Mouse (Mus musculus) forebrain, embryonic 10.5 days (tissue): ENCODE results near the gene Aplnr. TPM values are rescaled to one million over a fixed set of nuclear protein-coding genes. Genes with fewer than 3 reads are reported as not detected.

Experiments used
- DNase-seq: peaks from one replicate; pipeline ENCODE4 v3.0.0-alpha.2; 2017; ENCODE audit warnings: low spot score; ENCODE audit errors: extremely low spot score
- H3K27ac ChIP-seq: fragments of 300-500 bp; sonication (generic); 2 replicates; pipeline ENCODE4 v1.5.1; 2016; ENCODE audit warnings: mild to moderate bottlenecking
- H3K27me3 ChIP-seq: fragments of 300-500 bp; sonication (generic); 2 replicates; pipeline ENCODE4 v1.6.1; 2016; ENCODE audit warnings: mild to moderate bottlenecking; ENCODE audit not compliant: poor library complexity, severe bottlenecking
- H3K36me3 ChIP-seq: fragments of 300-500 bp; sonication (generic); replicated peaks from 2 replicates; pipeline ENCODE4 v1.6.1; 2016; ENCODE audit warnings: mild to moderate bottlenecking, moderate library complexity
- H3K4me1 ChIP-seq: fragments of 300-500 bp; sonication (generic); 2 replicates; pipeline ENCODE4 v1.6.1; 2016
- H3K4me3 ChIP-seq: fragments of 300-500 bp; sonication (generic); 2 replicates; pipeline ENCODE4 v1.5.1; 2016; ENCODE audit warnings: mild to moderate bottlenecking, moderate library complexity
- H3K9me3 ChIP-seq: fragments of 300-500 bp; sonication (generic); 2 replicates; pipeline ENCODE4 v1.6.1; 2016; ENCODE audit warnings: mild to moderate bottlenecking, moderate library complexity
- WGBS: fragments of 180-500 bp; shearing (Covaris S2); methylation state at CpG from one replicate; pipeline ENCODE4 v1.1.7; 2016; 5-methylcytosine and 5-hydroxymethylcytosine counted together
- polyA plus RNA-seq: library from polyadenylated mRNA; unstranded; fragments of >200 nt; fragmentation: Nextera tagmentation; extraction: Ambion mirVana; gene quantifications from 2 replicates; pipeline ENCODE4 v1.2.1, GENCODE M21; 2016

The Aplnr gene
- polyA plus RNA-seq, 1 experiment from 2014 or later, result 37.6 TPM

DNA sequence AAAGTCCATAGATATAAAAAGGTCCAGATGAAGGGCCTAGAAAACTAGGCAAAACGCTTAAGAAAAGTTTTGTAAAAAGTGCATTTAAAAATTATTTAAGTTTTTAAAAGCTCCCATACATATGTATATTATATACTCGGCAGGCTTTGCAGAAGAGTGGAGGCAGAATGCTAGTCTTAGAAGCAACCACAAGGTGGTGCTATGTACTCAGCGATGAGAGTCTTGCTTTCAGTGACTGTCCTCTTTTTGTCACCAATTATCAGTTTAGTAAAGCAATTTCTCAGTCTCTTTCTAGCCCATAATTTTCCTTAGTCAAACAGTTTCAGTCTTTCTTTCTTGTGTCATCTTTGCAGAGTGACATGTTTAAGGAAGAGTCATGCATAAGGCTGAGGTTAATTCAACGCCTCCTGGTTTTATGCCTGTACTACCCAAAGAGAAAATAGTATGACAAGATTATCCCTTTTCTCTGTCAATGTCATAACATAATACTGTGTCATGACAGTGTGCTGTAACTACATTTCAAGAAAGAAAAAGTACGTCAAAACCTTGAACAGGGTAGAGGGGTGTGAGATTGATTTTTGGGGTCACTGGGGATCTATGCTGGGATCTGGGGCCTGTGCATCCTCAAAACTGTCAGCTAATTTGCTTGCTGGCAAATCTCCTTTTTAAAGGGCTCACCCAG is 12.7 kb upstream of the Aplnr start:
- Histone ChIP-seq H3K36me3 (no peaks in the 10 kb centered on the region), H3K27ac (no peak overlapping the region), H3K4me3 (no peak overlapping the region), H3K9me3 (no peaks in the 10 kb centered on the region), H3K4me1 (no peaks in the 10 kb centered on the region), H3K27me3 (no peaks in the 10 kb centered on the region)
- DNase-seq, result no peak
- WGBS, result 37% methylated on average over 5 of the region's 5 CpGs

DNA sequence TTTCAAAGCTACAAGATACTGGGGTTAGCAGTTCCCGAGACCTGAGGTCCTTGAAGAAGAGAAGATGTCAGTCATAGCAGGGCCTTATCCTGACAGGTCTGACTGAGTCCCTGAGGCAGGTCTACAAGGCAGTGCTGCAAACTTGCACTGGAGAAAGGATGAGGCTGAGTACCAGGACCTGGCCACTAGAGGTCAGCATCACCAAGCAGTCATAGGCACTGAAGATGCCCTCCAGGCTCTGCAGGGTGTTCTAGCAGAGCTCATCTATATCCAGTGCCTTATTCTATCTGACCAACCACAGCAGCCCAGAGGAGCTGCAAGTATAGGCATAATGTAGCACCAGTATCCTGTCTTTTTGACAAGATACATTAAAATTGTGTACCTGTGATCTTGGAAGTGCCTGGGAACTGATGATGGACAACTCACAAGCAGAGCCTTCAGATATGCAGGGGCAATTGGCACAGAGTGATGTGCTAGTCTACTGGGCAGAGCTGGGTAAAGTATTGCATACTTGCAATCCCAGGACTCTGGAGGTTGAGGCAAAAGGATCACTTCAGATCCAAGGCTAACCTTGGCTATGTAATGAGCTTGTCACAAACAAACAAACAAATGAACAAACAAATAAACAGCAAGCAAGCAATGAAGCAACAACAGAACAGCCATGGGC is 12.0 kb upstream of the Aplnr start:
- Histone ChIP-seq H3K36me3 (no peaks in the 10 kb centered on the region), H3K4me3 (no peak overlapping the region), H3K27me3 (no peaks in the 10 kb centered on the region), H3K27ac (no peak overlapping the region), H3K4me1 (no peaks in the 10 kb centered on the region), H3K9me3 (no peaks in the 10 kb centered on the region)
- DNase-seq, result peak; percentile 61
- WGBS, result 47% methylated on average over 1 of the region's 1 CpGs

DNA sequence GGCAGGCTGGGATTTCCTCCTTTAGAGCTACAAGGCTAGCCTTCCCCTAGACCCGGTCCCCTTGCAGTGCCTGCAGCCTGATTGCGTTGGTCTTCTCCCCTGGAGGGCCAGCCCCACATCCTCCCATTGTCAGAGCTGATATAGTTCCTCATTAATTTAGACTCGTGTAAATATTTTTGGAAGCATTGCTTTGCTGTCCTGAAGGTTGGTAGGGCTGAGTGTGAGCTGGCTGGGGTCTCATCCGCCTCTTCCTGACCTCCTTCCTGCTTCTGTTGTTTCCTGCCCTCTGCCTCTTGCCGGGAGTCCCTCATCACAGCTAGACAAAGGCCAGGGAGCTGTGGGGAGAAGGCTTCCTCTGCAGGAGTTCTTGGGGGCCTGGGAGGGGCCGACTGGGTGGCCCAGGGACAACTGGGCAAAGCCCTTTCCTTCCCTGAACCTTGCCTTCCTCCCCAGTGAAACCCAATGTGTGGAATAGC is 6.5 kb upstream of the Aplnr start:
- H3K27me3 ChIP-seq, result 0 out of 2 replicates have a peak, but pooled peaks cover under 1% of the 10 kb centered on the region
- no peak overlapping the region for H3K27ac ChIP-seq
- peaks cover 25% of the 10 kb centered on the region for H3K4me1 ChIP-seq
- H3K4me3 ChIP-seq, result no peak overlapping the region
- WGBS, result 54% methylated on average over 6 of the region's 6 CpGs
- H3K36me3 ChIP-seq, result no peaks in the 10 kb centered on the region
- H3K9me3 ChIP-seq, result no peaks in the 10 kb centered on the region
- DNase-seq, result no peak

DNA sequence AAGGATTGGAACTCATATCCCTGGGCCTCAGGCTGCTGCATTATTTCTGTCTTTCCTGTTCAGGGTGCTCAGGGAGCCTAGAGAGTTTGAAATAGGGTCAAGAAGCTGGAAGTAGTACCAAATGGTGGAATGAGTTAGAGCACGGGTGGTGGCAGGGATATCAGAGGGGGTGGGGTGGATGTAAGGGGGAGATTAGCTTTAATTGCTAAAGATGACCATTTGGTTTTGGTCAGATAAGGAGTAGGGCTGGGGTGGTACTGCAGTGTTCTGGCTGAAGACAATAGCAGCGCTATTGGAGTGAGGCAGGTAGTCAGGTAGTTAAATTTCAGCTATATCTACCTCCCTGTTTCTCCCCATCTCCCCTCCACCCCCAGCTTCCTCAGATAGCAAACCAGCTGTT is 4.8 kb upstream of the Aplnr start:
- Histone ChIP-seq H3K4me1 (peaks cover 32% of the 10 kb centered on the region), H3K4me3 (no peak overlapping the region), H3K9me3 (no peaks in the 10 kb centered on the region), H3K36me3 (no peaks in the 10 kb centered on the region), H3K27me3 (0 out of 2 replicates have a peak, but pooled peaks cover 6% of the 10 kb centered on the region), H3K27ac (0 out of 2 replicates have a peak overlapping the region, but pooled peaks have one; percentile 53)
- no peak for DNase-seq
- WGBS, result 28% methylated on average over 2 of the region's 2 CpGs

DNA sequence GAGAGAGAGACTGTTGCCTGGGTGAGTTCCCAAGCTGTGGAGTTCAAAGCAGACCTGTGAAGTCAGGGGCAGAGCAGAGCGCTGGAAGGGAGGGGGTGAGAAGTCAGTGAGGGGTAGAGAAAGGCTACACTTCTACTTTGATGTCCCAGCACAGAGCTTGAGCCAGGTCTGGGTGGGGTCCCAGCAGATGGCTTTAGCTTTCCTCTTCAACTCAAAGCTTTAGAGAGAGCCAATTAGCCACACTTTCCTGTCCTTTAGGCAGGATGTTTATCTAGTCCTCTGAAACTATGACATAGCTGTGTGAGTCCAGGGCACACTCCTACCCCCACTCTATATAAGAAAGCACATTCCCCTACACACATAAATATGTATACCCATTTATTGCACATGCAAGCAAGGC is 4.3 kb upstream of the Aplnr start:
- Histone ChIP-seq H3K27ac (no peak overlapping the region), H3K4me1 (peaks cover 36% of the 10 kb centered on the region), H3K36me3 (no peaks in the 10 kb centered on the region), H3K27me3 (peaks cover 8% of the 10 kb centered on the region; the same call in 1 of the 2 replicates), H3K9me3 (no peaks in the 10 kb centered on the region), H3K4me3 (no peak overlapping the region)
- WGBS, result 13% methylated on average over 1 of the region's 1 CpGs
- DNase-seq, result no peak

DNA sequence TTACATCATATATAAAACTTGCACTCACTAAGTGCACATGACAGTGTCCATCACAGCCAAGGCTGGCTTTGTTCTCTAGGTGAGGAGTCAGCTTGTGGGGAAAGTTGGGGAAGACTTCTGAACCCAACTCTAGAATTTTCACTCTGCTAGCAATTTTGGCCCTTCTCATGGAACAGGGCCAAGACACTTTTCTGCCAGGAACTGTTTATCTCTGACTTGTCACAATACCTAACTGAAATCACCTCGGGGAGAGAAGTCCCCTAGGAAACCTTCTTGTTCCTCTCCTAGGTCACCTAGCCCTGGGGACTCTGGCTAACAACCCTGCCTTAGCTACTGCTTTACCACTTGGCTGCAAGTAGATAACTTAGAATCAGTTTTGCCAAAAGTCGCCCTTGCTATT is 3.8 kb upstream of the Aplnr start:
- WGBS, result 69% methylated on average over 2 of the region's 2 CpGs
- no peak for DNase-seq
- Histone ChIP-seq H3K36me3 (no peaks in the 10 kb centered on the region), H3K27ac (no peak overlapping the region), H3K27me3 (peaks cover 13% of the 10 kb centered on the region; the same call in 1 of the 2 replicates), H3K4me3 (no peak overlapping the region), H3K9me3 (no peaks in the 10 kb centered on the region), H3K4me1 (peaks cover 36% of the 10 kb centered on the region)

DNA sequence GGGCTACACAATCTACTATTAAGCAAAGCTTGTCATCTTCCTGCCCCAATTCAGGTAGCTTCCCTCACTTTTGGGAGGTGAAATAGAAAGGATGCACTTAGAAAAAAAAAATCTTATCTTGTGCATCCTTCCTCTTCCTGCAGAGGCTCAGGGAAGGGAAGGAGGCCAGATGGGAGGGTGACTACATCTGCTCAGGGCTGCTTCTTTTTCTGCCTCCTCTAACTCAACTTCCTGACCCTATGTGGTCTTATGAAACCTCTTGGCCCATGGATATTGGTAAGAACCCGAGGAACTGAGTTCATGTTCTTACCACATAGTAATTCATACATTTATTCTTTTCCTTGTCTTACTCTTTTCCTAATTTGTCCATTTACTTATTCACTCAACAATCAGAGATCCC is 926 bp upstream of the Aplnr start:
- peaks cover 18% of the 10 kb centered on the region; the same call in 1 of the 2 replicates for H3K27me3 ChIP-seq
- no peaks in the 10 kb centered on the region for H3K9me3 ChIP-seq
- no peak overlapping the region for H3K4me3 ChIP-seq
- DNase-seq, result no peak
- peaks cover 29% of the 10 kb centered on the region for H3K4me1 ChIP-seq
- H3K36me3 ChIP-seq, result no peaks in the 10 kb centered on the region
- 67% methylated on average over 1 of the region's 1 CpGs for WGBS
- no peak overlapping the region for H3K27ac ChIP-seq

DNA sequence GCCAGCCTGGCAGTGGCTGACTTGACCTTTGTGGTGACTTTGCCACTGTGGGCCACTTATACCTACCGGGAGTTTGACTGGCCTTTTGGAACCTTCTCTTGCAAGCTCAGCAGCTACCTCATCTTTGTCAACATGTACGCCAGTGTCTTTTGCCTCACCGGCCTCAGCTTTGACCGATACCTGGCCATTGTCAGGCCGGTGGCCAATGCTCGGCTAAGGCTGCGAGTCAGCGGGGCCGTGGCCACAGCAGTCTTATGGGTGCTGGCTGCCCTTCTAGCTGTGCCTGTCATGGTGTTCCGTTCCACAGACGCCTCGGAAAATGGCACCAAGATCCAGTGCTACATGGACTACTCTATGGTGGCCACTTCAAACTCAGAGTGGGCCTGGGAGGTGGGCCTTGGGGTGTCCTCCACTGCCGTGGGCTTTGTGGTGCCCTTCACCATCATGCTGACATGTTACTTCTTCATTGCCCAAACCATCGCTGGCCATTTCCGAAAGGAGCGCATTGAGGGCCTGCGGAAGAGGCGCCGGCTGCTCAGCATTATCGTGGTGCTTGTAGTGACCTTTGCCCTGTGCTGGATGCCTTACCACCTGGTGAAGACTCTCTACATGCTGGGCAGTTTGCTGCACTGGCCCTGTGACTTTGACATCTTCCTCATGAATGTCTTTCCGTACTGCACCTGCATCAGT is 951 bp downstream of the Aplnr start:
- peaks cover 18% of the 10 kb centered on the region; the same call in 1 of the 2 replicates for H3K27me3 ChIP-seq
- WGBS, result 91% methylated on average over 21 of the region's 21 CpGs
- no peaks in the 10 kb centered on the region for H3K36me3 ChIP-seq
- H3K4me3 ChIP-seq, result peak overlapping the region; percentile 30
- H3K4me1 ChIP-seq, result peaks cover 11% of the 10 kb centered on the region
- no peak for DNase-seq
- peak overlapping the region; percentile 40; the same call in 1 of the 2 replicates for H3K27ac ChIP-seq
- H3K9me3 ChIP-seq, result no peaks in the 10 kb centered on the region

DNA sequence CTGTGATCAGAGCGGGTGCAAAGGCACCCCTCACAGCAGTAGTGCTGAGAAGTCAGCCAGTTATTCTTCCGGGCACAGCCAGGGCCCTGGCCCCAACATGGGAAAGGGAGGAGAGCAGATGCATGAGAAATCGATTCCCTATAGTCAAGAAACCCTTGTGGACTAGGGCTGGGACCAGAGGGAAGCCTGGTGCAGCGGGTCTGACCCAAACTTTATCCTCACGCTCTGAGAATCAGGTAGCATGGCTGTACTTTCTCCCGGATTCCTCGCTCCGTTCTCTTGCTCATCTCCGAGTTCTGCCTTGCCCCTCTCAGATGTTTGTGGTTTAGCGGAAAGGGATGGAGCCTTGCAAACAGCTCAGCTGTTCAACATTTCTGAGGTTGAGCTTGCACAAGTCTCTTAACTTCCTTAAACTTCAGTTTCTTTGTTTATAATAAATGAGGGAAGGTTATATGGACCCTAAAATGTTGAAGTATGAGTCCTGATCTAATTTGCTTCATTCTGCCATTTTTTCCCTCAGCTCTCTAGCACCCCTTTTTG is 1.6 kb downstream of the Aplnr start:
- Histone ChIP-seq H3K27ac (peak overlapping the region; percentile 40; the same call in 1 of the 2 replicates), H3K9me3 (no peaks in the 10 kb centered on the region), H3K27me3 (peaks cover 18% of the 10 kb centered on the region; the same call in 1 of the 2 replicates), H3K4me3 (peak overlapping the region; percentile 30; the same call in 1 of the 2 replicates), H3K4me1 (peaks cover 11% of the 10 kb centered on the region), H3K36me3 (no peaks in the 10 kb centered on the region)
- no peak for DNase-seq
- WGBS, result 78% methylated on average over 10 of the region's 10 CpGs

DNA sequence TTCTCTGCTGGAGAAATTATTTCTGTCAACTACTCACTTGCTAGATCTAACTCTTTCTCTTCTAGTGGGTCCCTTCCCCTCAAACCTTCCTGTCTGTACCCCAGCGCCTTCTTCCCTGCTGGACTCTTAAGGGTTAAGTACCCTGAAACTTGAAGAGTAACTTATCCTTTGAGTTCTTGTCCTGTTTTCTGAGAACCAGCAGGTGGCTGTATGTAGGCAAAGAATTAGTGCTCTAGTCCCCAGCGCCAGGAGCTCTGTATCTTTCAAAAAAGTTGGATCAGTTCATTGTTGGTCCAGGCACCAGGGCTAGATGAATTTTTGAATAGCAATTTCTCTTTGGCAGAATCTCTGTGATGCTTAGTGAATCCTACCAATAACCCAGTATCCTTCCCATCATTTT is 2.1 kb downstream of the Aplnr start:
- Histone ChIP-seq H3K9me3 (no peaks in the 10 kb centered on the region), H3K27ac (0 out of 2 replicates have a peak overlapping the region, but pooled peaks have one; percentile 5), H3K4me3 (peak overlapping the region; percentile 30), H3K27me3 (peaks cover 18% of the 10 kb centered on the region; the same call in 1 of the 2 replicates), H3K4me1 (peaks cover 11% of the 10 kb centered on the region), H3K36me3 (no peaks in the 10 kb centered on the region)
- no peak for DNase-seq
- 39% methylated on average over 2 of the region's 2 CpGs for WGBS

DNA sequence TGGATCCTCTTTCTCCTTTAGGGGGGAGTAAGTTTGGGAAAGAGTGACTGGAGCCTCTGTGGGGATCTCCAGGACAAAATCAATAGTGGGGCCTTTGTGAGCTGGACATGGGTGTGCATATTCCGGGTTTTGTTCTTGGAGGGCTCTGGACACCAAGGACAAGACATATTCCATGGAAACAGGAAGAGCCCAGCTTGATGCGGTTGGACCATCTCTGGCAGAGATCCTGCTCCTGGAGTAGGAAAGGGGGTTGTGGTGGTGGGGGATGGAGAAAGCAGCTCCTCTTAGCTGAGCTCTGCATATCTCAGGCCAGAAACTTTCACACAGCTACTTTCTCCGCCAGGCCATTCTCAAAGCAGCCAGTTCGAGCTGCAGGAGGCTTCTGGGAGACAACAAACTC is 3.4 kb downstream of the Aplnr start:
- no peak for DNase-seq
- 66% methylated on average over 4 of the region's 4 CpGs for WGBS
- no peak overlapping the region for H3K27ac ChIP-seq
- H3K4me1 ChIP-seq, result peaks cover 11% of the 10 kb centered on the region
- H3K36me3 ChIP-seq, result no peaks in the 10 kb centered on the region
- peak overlapping the region; percentile 11; the same call in 1 of the 2 replicates for H3K4me3 ChIP-seq
- H3K9me3 ChIP-seq, result no peaks in the 10 kb centered on the region
- peaks cover 18% of the 10 kb centered on the region; the same call in 1 of the 2 replicates for H3K27me3 ChIP-seq

DNA sequence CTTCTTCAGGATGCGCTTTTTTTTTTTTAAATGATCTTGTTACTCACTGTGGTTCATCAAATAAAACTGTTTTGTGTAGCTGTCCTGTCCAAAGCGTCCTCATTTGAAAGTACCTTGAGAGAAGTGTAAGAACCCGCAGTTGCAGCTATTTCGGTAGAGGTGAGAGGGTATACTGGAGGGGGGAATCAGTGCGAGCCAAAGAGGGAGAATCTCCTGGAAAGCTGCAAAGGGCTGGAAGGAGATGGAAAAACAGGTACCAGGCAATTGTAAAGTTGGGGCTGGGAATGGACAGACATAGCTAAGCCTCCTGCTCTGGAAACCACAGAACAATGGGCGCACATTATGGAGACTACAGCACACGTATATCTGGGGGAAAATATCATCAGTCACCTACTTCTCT is 3.8 kb downstream of the Aplnr start:
- 77% methylated on average over 7 of the region's 7 CpGs for WGBS
- Histone ChIP-seq H3K9me3 (no peaks in the 10 kb centered on the region), H3K4me3 (peak overlapping the region; percentile 11; the same call in 1 of the 2 replicates), H3K4me1 (peaks cover 11% of the 10 kb centered on the region), H3K27me3 (peaks cover 14% of the 10 kb centered on the region; the same call in 1 of the 2 replicates), H3K27ac (no peak overlapping the region), H3K36me3 (no peaks in the 10 kb centered on the region)
- no peak for DNase-seq
